Mouse (Mus musculus) MEL (cell line): ENCODE results near the gene Rcc1.

Source experiments
- CTCF ChIP-seq, 3 experiments: IDR thresholded peaks in 2 of 3; conservative IDR thresholded peaks in 1 of 3; 2 replicates each; pipeline ENCODE4 v1.5.1; 2011 to 2012; ENCODE audit warnings: low read length in 3 of 3, low read depth in 2 of 3, mild to moderate bottlenecking in 2 of 3, improper control_type of control experiment in 1 of 3, inconsistent platforms in 1 of 3, mixed read lengths in 1 of 3, moderate library complexity in 1 of 3; ENCODE audit not compliant: control insufficient read depth in 1 of 3, insufficient read depth in 1 of 3, poor library complexity in 1 of 3, severe bottlenecking in 1 of 3
- MXI1 ChIP-seq: IDR thresholded peaks from 2 replicates; pipeline ENCODE4 v1.6.1; 2011; ENCODE audit warnings: mild to moderate bottlenecking, low read depth, low read length, improper control_type of control experiment
- POLR2A ChIP-seq, 2 experiments: IDR thresholded peaks; 2 replicates each; pipeline ENCODE4 v1.6.1; 2011 to 2012; ENCODE audit warnings: low read length in 2 of 2, mild to moderate bottlenecking in 2 of 2, control low read depth in 1 of 2, improper control_type of control experiment in 1 of 2, low read depth in 1 of 2, moderate library complexity in 1 of 2; ENCODE audit not compliant: control insufficient read depth in 1 of 2, insufficient read depth in 1 of 2, poor library complexity in 1 of 2
- USF2 ChIP-seq, 2 experiments: IDR thresholded peaks; 2 replicates each; pipeline ENCODE4 v1.6.1; 2011 to 2012; ENCODE audit warnings: improper control_type of control experiment in 2 of 2, low read length in 2 of 2, borderline replicate concordance in 1 of 2, inconsistent platforms in 1 of 2, low read depth in 1 of 2, mild to moderate bottlenecking in 1 of 2; ENCODE audit not compliant: insufficient read depth in 1 of 2

DNA sequence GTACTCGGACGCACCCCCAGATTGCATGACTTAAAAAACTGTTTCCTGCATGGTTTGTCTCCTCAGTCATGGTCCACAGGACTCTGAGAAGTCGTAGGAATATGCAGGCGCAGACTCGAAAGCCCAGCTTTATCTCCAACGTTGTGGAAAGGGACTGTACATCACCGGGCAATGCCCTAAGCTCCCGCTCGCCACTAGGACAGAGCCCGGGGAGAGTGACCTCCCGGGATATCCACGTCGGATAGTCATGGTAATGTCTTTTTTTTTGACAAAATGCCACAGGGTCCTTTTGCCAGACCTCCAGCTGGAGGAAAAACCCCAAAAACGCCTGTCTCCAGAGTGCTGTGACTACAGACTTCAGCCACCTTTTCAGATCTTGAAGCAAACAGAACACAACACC lies 666 bp downstream of the Rcc1 start:
- TF ChIP-seq USF2 (IDR thresholded peaks at IDR 0.05; ENCODE audit: borderline replicate concordance in 1 of 2, insufficient read depth in 1 of 2, low read depth in 1 of 2, low read length in 2 of 2) (no peak), CTCF (IDR thresholded peaks at IDR 0.05 in 2 of 3, conservative IDR thresholded peaks at IDR 0.05 in 1 of 3; ENCODE audit: control insufficient read depth in 1 of 3, insufficient read depth in 1 of 3, low read depth in 2 of 3, low read length in 3 of 3, poor library complexity in 1 of 3, severe bottlenecking in 1 of 3) (no peak), POLR2A (IDR thresholded peaks at IDR 0.05; ENCODE audit: control insufficient read depth in 1 of 2, insufficient read depth in 1 of 2, low read depth in 1 of 2, low read length in 2 of 2, poor library complexity in 1 of 2) (no peak), MXI1 (no peak)
